Comparison of ENCODE assay signal across 8 mouse cellular contexts in the genomic region with DNA sequence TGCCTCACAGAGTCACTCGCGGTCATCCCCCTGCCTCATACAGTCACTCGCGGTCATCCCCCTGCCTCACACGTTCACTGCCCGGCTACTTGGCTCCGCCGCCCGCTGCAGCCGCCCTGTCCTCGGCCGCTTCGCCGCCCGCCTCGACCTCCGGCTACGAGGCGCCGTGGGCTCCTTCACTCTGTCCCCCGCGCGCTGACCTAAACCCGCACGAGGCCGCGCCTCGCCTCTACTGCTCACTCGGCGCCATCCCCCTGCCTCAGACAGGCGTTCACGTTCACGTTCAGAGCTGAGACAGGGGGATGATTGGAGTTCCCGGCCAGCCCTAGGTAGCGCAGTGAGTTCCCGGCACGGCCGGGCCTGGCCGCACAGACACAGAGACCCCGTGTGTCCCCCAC. TPM values are rescaled to one million over a fixed set of nuclear protein-coding genes. Genes with fewer than 3 reads are reported as not detected.
DNase-seq lines count a peak whose midpoint lies in the region; ATAC-seq and TF ChIP-seq lines count a peak whose summit lies in the region.
"Not testable (repeated sequence)": the region's sequence is repeated elsewhere in the genome, so short reads cannot be mapped to it uniquely, and the experiment has no call there.

No protein-coding gene starts in this region.

- H3K27ac ChIP-seq in bone marrow, adult 2 months (ENCODE audit: control insufficient read depth, insufficient read depth, low read depth, low read length, poor library complexity), result peak overlapping the region; percentile 86
- H3K27ac ChIP-seq in hindbrain, embryonic 15.5 days (replicated peaks), result peak overlapping the region; percentile 51; the same call in 1 of the 2 replicates
- not testable (repeated sequence) for H3K27ac ChIP-seq in limb, embryonic 11.5 days (replicated peaks; ENCODE audit: low read depth, low read length)
- peak overlapping the region; percentile 52; the same call in 1 of the 2 replicates for H3K27ac ChIP-seq in lung, embryonic 16.5 days (ENCODE audit: low read length)
- peak overlapping the region; percentile 82 for H3K27ac ChIP-seq in neural tube, embryonic 11.5 days (ENCODE audit: low read depth, low read length)

- not testable (repeated sequence) for H3K4me1 ChIP-seq in bone marrow, adult 2 months (ENCODE audit: control insufficient read depth, insufficient read depth, low read length); hindbrain, embryonic 15.5 days (replicated peaks); limb, embryonic 11.5 days (ENCODE audit: control insufficient read depth, insufficient read depth, low read length); lung, embryonic 16.5 days (replicated peaks; ENCODE audit: control insufficient read depth, insufficient read depth, low read length); neural tube, embryonic 11.5 days (ENCODE audit: control insufficient read depth, insufficient read depth, low read length)
- H3K4me1 ChIP-seq in erythroblast, embryonic 14.5 days (ENCODE audit: control insufficient read depth), result peaks cover 17% of the 10 kb centered on the region

- not testable (repeated sequence) for H3K9ac ChIP-seq in hindbrain, embryonic 15.5 days; limb, embryonic 11.5 days (ENCODE audit: low read length)
- peak overlapping the region; percentile 49; the same call in 1 of the 2 replicates for H3K9ac ChIP-seq in lung, embryonic 16.5 days (ENCODE audit: low read length)
- H3K9ac ChIP-seq in neural tube, embryonic 11.5 days (ENCODE audit: low read length), result peak overlapping the region; percentile 22; the same call in 1 of the 2 replicates

- 13% methylated on average over 40 of the region's 40 CpGs for WGBS in bone marrow, adult 2 months
- WGBS in hindbrain, embryonic 15.5 days, result 42% methylated on average over 4 of the region's 40 CpGs
- 34% methylated on average over 36 of the region's 40 CpGs for WGBS in limb, embryonic 11.5 days
- WGBS in lung, embryonic 16.5 days, result 20% methylated on average over 6 of the region's 40 CpGs
- WGBS in neural tube, embryonic 11.5 days, result 27% methylated on average over 27 of the region's 40 CpGs

- H3K36me3 ChIP-seq in erythroblast, embryonic 14.5 days (ENCODE audit: control insufficient read depth), result peaks cover 14% of the 10 kb centered on the region
- H3K36me3 ChIP-seq in hindbrain, embryonic 15.5 days; limb, embryonic 11.5 days (ENCODE audit: control insufficient read depth, insufficient read depth, low read length); lung, embryonic 16.5 days (ENCODE audit: control insufficient read depth, insufficient read depth, low read length); neural tube, embryonic 11.5 days (ENCODE audit: control insufficient read depth, insufficient read depth, low read length): not testable (repeated sequence)

- not testable (repeated sequence) for DNase-seq in limb, embryonic 11.5 days (ENCODE audit: low spot score); neural tube, embryonic 11.5 days (ENCODE audit: low spot score)
- peak; percentile 87 for DNase-seq in testis, postnatal 10 days (ENCODE audit: low spot score)

- H3K4me2 ChIP-seq in hindbrain, embryonic 15.5 days, result peak overlapping the region; percentile 47
- H3K4me2 ChIP-seq in limb, embryonic 11.5 days (ENCODE audit: low read depth, severe bottlenecking), result peak overlapping the region; percentile 55
- H3K4me2 ChIP-seq in lung, embryonic 16.5 days (ENCODE audit: low read depth, low read length), result peak overlapping the region; percentile 71
- H3K4me2 ChIP-seq in neural tube, embryonic 11.5 days (ENCODE audit: low read depth), result peak overlapping the region; percentile 63

- peaks cover 40% of the 10 kb centered on the region for H3K27me3 ChIP-seq in erythroblast, embryonic 14.5 days (ENCODE audit: control insufficient read depth)
- not testable (repeated sequence) for H3K27me3 ChIP-seq in hindbrain, embryonic 15.5 days; limb, embryonic 11.5 days (ENCODE audit: control insufficient read depth, insufficient read depth, low read length); lung, embryonic 16.5 days (ENCODE audit: control insufficient read depth, insufficient read depth, low read depth, low read length); neural tube, embryonic 11.5 days (ENCODE audit: control insufficient read depth, insufficient read depth, low read length)

- not testable (repeated sequence) for TF ChIP-seq CTCF in bone marrow, adult 2 months (IDR thresholded peaks at IDR 0.05; ENCODE audit: control insufficient read depth, insufficient read depth, low read length)

- peaks cover 67% of the 10 kb centered on the region for H3K9me3 ChIP-seq in erythroblast, embryonic 14.5 days (ENCODE audit: control insufficient read depth, low read length)
- H3K9me3 ChIP-seq in hindbrain, embryonic 15.5 days, result not testable (repeated sequence)
- peaks cover 18% of the 10 kb centered on the region for H3K9me3 ChIP-seq in limb, embryonic 11.5 days (ENCODE audit: control insufficient read depth, low read length)
- H3K9me3 ChIP-seq in lung, embryonic 16.5 days (ENCODE audit: control insufficient read depth, low read length), result peaks cover 11% of the 10 kb centered on the region
- H3K9me3 ChIP-seq in neural tube, embryonic 11.5 days (ENCODE audit: control insufficient read depth, low read length), result peaks cover 10% of the 10 kb centered on the region

- ATAC-seq in granulocyte monocyte progenitor cell, adult 5-6 weeks (replicated peaks; ENCODE audit: poor library complexity, severe bottlenecking), result peak; percentile 3; the same call in 1 of the 2 replicates
- ATAC-seq in hindbrain, embryonic 15.5 days (ENCODE audit: low FRiP score, low read depth); limb, embryonic 11.5 days (ENCODE audit: insufficient number of reproducible peaks, low FRiP score, low TSS enrichment, low read depth): not testable (repeated sequence)
- ATAC-seq in lung, embryonic 16.5 days (ENCODE audit: low read depth), result peak; percentile 34; the same call in 1 of the 2 replicates
- peak; percentile 8; the same call in 1 of the 2 replicates for ATAC-seq in neural tube, embryonic 11.5 days (ENCODE audit: insufficient read depth, low FRiP score, low TSS enrichment)

- peak overlapping the region; percentile 60 for H3K4me3 ChIP-seq in bone marrow, adult 2 months (replicated peaks; ENCODE audit: control insufficient read depth, low read depth, low read length)
- H3K4me3 ChIP-seq in erythroblast, embryonic 14.5 days (replicated peaks), result peak overlapping the region; percentile 46
- H3K4me3 ChIP-seq in hindbrain, embryonic 15.5 days, result peak overlapping the region; percentile 23
- H3K4me3 ChIP-seq in limb, embryonic 11.5 days (ENCODE audit: low read depth, low read length), result peak overlapping the region; percentile 28
- peak overlapping the region; percentile 45 for H3K4me3 ChIP-seq in lung, embryonic 16.5 days (ENCODE audit: low read length)
- peak overlapping the region; percentile 31 for H3K4me3 ChIP-seq in neural tube, embryonic 11.5 days (ENCODE audit: low read depth, low read length)

- TF ChIP-seq POLR2A in bone marrow, adult 2 months (IDR thresholded peaks at IDR 0.05; ENCODE audit: borderline replicate concordance, control insufficient read depth, low read depth, low read length), result not testable (repeated sequence)

RNA-seq across cellular contexts. Expression of a gene that starts 12.0 kb away (rescaled TPM):
- 135 and 477 TPM in 2 replicates for polyA plus RNA-seq in bone marrow, adult 2 months (2011; ENCODE audit: insufficient read depth, insufficient read length, low replicate concordance, missing spikeins)
- polyA plus RNA-seq in erythroblast, embryonic 14.5 days (2012), result 277 and 279 TPM in 2 replicates
- total RNA-seq in granulocyte monocyte progenitor cell, adult 5-6 weeks (2014; fragmentation: Nextera tagmentation), result 36.7 and 87.7 TPM in 2 replicates
- 163 and 210 TPM in 2 replicates for total RNA-seq in granulocyte monocyte progenitor cell, adult 5-6 weeks (2017)
- polyA plus RNA-seq in hindbrain, embryonic 15.5 days (2015; fragmentation: Nextera tagmentation; extraction: Ambion mirVana), result 195 and 248 TPM in 2 replicates
- 244 and 297 TPM in 2 replicates for polyA plus RNA-seq in limb, embryonic 11.5 days (2014; fragmentation: Nextera tagmentation; extraction: Ambion mirVana)
- 126 and 202 TPM in 2 replicates for polyA plus RNA-seq in lung, embryonic 16.5 days (2015; fragmentation: Nextera tagmentation; extraction: Ambion mirVana)
- polyA plus RNA-seq in neural tube, embryonic 11.5 days (2014; fragmentation: Nextera tagmentation; extraction: Ambion mirVana), result 214 and 267 TPM in 2 replicates
